Comparison of ENCODE assay signal across 8 mouse cellular contexts in genomic region chr2:8380246-8380645, GRCm38 (mm10).
DNase-seq lines count a peak whose midpoint lies in the region; ATAC-seq and TF ChIP-seq lines count a peak whose summit lies in the region.

No protein-coding gene starts in this region.

- peak; percentile 21 to 49 for DNase-seq in heart, postnatal 14 days
- no peak for DNase-seq in heart, postnatal 25 days (ENCODE audit: low spot score)
- DNase-seq in ZHBTc4 (ENCODE audit: low read depth, low spot score), result peak; percentile 4
- DNase-seq in embryonic facial prominence, embryonic 14.5 days (ENCODE audit: low spot score), result peak; percentile 70
- DNase-seq in lung, postnatal 10 days, result peak; percentile 50
- DNase-seq in telencephalon, adult 2 months (ENCODE audit: low read depth, low spot score), result peak; percentile 90
- no peak for DNase-seq in thymus, adult 2 months

- no peak overlapping the region for H3K4me2 ChIP-seq in embryonic facial prominence, embryonic 14.5 days (ENCODE audit: low read depth, low read length)
- no peak overlapping the region for H3K4me2 ChIP-seq in kidney, embryonic 16.5 days (replicated peaks; ENCODE audit: low read depth, low read length)

- H3K4me1 ChIP-seq in embryonic facial prominence, embryonic 14.5 days (ENCODE audit: control insufficient read depth, insufficient read depth, low read length), result no peaks in the 10 kb centered on the region
- no peaks in the 10 kb centered on the region for H3K4me1 ChIP-seq in kidney, embryonic 16.5 days (ENCODE audit: insufficient read depth, low read length)
- no peaks in the 10 kb centered on the region for H3K4me1 ChIP-seq in thymus, adult 2 months (replicated peaks; ENCODE audit: control insufficient read depth, insufficient read depth, low read length)

- no peak for TF ChIP-seq CTCF in thymus, adult 2 months (IDR thresholded peaks at IDR 0.05; ENCODE audit: borderline replicate concordance, control insufficient read depth, extremely low read depth, insufficient read depth, low read length, poor library complexity)

- no peak for TF ChIP-seq POLR2A in thymus, adult 2 months (IDR thresholded peaks at IDR 0.05; ENCODE audit: control insufficient read depth, extremely low read depth, insufficient read depth, low read length, poor library complexity)

- 0 out of 2 replicates have a peak, but pooled peaks have one; percentile 60 for ATAC-seq in embryonic facial prominence, embryonic 14.5 days (ENCODE audit: low read depth)
- ATAC-seq in kidney, embryonic 16.5 days (ENCODE audit: low FRiP score, low TSS enrichment), result 0 out of 2 replicates have a peak, but pooled peaks have one; percentile 74

- no peak overlapping the region for H3K4me3 ChIP-seq in embryonic facial prominence, embryonic 14.5 days (ENCODE audit: low read depth, low read length)
- no peak overlapping the region for H3K4me3 ChIP-seq in kidney, embryonic 16.5 days (ENCODE audit: low read length)
- H3K4me3 ChIP-seq in thymus, adult 2 months (ENCODE audit: control insufficient read depth, insufficient read depth, low read length), result no peak overlapping the region

- H3K36me3 ChIP-seq in embryonic facial prominence, embryonic 14.5 days (ENCODE audit: control insufficient read depth, insufficient read depth, low read length), result no peaks in the 10 kb centered on the region
- no peaks in the 10 kb centered on the region for H3K36me3 ChIP-seq in kidney, embryonic 16.5 days (ENCODE audit: insufficient read depth, low read length)
- no peaks in the 10 kb centered on the region for H3K36me3 ChIP-seq in thymus, adult 2 months (ENCODE audit: control insufficient read depth, insufficient read depth, low read length)

- no peak overlapping the region for H3K9ac ChIP-seq in embryonic facial prominence, embryonic 14.5 days (ENCODE audit: low read depth, low read length)
- no peak overlapping the region for H3K9ac ChIP-seq in kidney, embryonic 16.5 days (replicated peaks; ENCODE audit: low read length)

- WGBS in embryonic facial prominence, embryonic 14.5 days, result 28% methylated on average over 1 of the region's 1 CpGs
- WGBS in kidney, embryonic 16.5 days, result 27% methylated on average over 1 of the region's 1 CpGs
- WGBS in thymus, adult 2 months, result 24% methylated on average over 1 of the region's 1 CpGs

- no peaks in the 10 kb centered on the region for H3K27me3 ChIP-seq in embryonic facial prominence, embryonic 14.5 days (replicated peaks; ENCODE audit: control insufficient read depth, insufficient read depth, low read length)
- no peaks in the 10 kb centered on the region for H3K27me3 ChIP-seq in kidney, embryonic 16.5 days (ENCODE audit: insufficient read depth, low read length)
- H3K27me3 ChIP-seq in thymus, adult 2 months (ENCODE audit: control insufficient read depth, insufficient read depth, low read length), result no peaks in the 10 kb centered on the region

- no peak overlapping the region for H3K27ac ChIP-seq in embryonic facial prominence, embryonic 14.5 days (replicated peaks; ENCODE audit: low read depth, low read length)
- H3K27ac ChIP-seq in kidney, embryonic 16.5 days (ENCODE audit: low read length), result no peak overlapping the region
- H3K27ac ChIP-seq in thymus, adult 2 months (ENCODE audit: control insufficient read depth, insufficient read depth, low read length), result no peak overlapping the region

- intact Hi-C loops in heart, postnatal 14 days (cut with DNase I), result loop anchor here (5.0 kb wide), 1 partner anchor 1943 kb away; no protein-coding TSS in a partner anchor
- intact Hi-C loops in heart, postnatal 25 days (cut with DNase I), result loop anchor here (5.0 kb wide), 1 partner anchor 1943 kb away; no protein-coding TSS in a partner anchor

- no peaks in the 10 kb centered on the region for H3K9me3 ChIP-seq in embryonic facial prominence, embryonic 14.5 days (ENCODE audit: control insufficient read depth, low read length)
- no peaks in the 10 kb centered on the region for H3K9me3 ChIP-seq in kidney, embryonic 16.5 days (ENCODE audit: low read length)

Comparison
In these comparisons a context has a peak if more than half of its experiments do, and no peak if none do; other contexts are left out.
1. DNase-seq: peak in heart, postnatal 14 days (2 of 2), ZHBTc4 (single experiment), embryonic facial prominence, embryonic 14.5 days (single experiment), lung, postnatal 10 days (single experiment) and telencephalon, adult 2 months (single experiment); none in heart, postnatal 25 days (single experiment) and thymus, adult 2 months (single experiment).